Mouse (Mus musculus): Measurements from ENCODE around the gene 2310079G19Rik. TPM values are rescaled to one million over a fixed set of nuclear protein-coding genes. Genes with fewer than 3 reads are reported as not detected.

2310079G19Rik gene
- not detected for total RNA-seq (2021)

DNA sequence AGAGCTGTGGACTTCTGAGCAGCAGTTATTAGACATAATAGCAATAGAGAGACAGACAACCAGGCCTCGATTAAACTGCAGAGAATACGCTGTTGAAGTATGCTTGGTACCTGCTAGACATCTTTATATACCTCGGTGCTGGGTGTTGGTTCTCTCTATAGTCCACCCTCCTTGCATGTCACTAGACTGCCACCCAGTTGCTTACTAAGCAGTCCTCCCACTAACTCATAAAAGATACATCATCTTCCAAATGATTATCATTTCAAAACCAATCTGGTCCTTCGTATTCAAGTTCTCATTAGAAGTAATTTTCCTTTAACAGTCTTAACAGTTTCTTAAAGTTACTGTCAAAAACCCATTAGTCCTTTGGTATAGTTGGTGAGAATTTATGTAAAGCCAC is at the start of gene 2310079G19Rik:
TSS of gene 2310079G19Rik (minus strand) at position 101 of the 400 bp plus-strand sequence.
- DNase-seq, result no peak
- intact Hi-C loops (cut with DNase I), result no loop called here

DNA sequence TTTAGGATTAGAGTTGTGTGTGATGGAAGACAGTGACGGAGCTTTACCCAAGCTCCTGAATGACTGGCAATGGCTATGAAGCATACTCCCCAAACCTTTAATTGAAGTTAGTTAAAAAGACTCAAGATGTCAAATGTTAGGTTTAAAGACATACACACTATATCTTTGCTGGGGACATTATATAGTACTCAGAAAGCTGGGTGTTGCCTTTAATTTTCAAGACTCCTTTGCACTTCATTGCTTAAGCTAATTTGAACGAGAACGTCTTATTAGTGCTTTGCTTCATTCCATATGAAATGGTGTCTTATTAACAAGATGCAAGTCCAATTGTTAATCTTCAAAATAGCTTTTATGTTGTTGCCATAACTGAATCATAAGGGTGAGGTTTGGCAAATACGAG is 44.1 kb upstream of the 2310079G19Rik start, which contains the start of gene Krtap27-1:
TSS of gene Krtap27-1 (minus strand) at position 101 of the 400 bp plus-strand sequence.
- intact Hi-C loops (cut with DNase I), result no loop called here
- no peak for DNase-seq

DNA sequence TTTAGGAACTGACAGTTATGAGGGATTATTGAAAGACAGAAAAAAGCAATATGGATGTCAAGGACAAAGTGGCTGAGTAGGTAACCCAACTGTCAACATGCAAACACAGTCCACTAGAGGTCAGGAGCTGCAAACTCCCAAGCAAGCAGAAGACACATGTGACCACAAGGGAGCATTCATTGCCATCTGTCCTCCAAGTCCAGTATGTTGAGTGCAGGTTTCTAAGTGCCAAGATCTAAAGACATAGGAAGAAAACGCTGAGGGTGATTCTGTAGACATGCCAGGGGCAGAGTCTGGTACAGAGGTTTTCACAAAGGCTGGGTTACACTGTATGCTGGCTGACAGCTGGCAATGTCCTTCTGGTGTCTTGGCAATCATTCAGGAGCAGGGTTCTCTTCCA is 30.0 kb upstream of the 2310079G19Rik start:
- peak; percentile 46 for DNase-seq
- intact Hi-C loops (cut with DNase I), result no loop called here

DNA sequence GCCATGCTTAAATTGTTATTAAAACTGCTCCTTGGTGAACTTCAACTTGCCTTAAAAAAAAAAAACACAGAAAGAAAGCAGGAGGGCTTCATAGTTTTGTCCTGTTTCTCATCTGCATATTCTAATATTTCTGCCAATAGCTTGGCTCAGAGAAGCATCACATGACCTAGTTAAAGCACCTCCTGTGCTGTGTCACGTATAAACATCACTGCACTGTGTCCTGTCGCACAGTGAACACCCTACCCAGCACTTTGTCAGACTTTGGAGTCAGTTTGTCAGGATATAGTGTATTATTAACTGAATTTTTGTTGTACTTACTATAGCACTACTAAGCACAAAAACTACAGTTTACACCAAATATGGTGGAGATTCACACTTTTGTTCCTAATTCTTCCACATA is 24.5 kb upstream of the 2310079G19Rik start:
- DNase-seq, result no peak
- intact Hi-C loops (cut with DNase I), result no loop called here

DNA sequence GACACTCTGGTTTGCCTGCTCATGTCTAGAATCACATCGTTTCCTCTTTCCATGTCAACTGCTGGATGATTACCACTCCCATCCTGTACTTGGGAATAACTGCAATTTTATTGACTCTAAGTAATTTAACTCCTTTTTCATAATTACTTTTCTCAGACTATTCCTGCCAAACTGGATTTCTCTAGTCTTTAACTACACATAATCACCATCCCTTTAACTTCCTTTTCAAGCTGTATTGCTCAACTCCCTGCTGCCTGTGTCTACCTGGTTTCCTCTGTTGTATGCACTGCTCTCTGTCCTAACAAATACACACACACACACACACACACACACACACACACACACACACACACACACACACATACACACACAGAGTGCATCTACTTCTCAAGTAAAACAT is 23.6 kb upstream of the 2310079G19Rik start:
- intact Hi-C loops (cut with DNase I), result no loop called here
- DNase-seq, result no peak

DNA sequence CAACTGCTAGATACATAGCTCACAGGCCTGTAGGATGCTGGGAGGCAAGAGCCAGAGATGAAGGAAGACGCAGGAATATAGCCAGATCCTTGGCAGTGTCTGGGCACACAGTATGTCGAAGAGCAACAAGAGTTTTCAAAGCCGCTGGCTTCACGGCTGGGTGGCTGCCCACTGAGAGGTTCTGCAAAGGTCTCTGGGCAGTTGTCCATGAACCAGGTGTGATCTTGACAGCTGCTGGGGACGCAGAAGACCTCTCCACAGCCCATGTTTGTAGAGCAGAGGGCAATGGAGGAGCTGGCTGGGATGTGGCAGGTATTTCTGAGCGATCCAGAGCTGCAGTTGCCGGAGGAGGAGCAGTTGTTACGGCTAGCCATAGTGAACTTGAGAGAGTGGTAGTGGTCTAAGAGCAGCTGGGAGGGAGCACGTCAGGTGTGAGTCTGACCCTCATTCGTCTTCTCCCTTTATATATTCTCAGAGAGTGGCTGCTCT is 19.9 kb upstream of the 2310079G19Rik start, which contains the start of gene Krtap26-1:
TSS of gene Krtap26-1 (minus strand) at position 439 of the 489 bp plus-strand sequence.
- DNase-seq, result no peak
- intact Hi-C loops (cut with DNase I), result no loop called here

DNA sequence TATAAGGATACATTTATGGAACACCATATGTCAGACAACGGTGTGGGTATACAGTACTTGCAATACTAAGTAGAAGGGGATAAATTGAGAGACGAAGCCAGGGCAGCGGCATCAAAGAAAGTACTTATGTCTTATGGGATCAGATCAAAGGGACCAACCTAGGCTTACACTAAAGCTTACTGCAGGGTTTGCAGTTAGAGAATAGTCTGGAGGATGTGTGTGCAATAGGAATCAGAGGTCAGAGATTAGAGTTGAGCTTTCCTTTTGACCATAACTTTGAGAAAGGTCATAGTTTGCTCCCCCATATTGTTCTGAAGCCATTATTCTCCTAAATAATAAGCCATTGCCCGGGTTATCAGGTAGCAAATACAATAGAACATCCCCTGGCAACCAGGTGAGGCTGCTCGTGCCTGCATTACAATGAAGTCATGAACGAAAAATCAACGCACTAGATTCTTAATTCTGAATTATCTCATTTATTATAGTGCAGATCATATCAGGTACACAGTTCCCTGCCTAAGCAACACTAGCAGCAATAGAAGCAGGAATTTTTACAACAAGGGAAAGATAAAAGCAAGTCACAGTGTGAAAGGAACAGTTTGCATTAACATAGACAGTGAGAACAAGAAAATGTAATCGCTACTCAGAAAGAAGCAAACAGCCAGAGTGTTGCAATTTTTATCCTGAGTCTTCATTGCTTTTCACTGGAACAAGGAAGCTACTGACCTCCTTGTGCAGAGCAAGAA is 19.1 kb upstream of the 2310079G19Rik start:
- intact Hi-C loops (cut with DNase I), result no loop called here
- DNase-seq, result no peak

DNA sequence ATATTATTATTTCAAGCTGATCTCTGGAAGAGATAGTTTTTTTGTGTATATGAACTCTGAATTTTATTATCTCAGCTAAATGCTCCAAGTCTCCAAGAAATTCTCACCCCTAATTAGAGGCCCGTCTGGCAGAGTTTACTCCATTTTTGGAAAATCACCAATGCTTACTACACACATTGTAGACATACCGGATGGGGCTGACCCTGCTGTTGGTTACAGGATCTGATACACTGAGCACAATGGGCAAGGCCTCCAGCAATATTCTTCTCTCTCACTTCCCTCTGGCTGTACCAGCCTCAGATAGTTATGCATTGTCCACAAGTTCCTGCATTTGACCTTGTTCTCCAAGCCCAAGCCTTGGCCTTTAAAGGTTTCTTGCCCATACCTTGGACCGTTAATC is 12.6 kb upstream of the 2310079G19Rik start:
- intact Hi-C loops (cut with DNase I), result no loop called here
- DNase-seq, result no peak

DNA sequence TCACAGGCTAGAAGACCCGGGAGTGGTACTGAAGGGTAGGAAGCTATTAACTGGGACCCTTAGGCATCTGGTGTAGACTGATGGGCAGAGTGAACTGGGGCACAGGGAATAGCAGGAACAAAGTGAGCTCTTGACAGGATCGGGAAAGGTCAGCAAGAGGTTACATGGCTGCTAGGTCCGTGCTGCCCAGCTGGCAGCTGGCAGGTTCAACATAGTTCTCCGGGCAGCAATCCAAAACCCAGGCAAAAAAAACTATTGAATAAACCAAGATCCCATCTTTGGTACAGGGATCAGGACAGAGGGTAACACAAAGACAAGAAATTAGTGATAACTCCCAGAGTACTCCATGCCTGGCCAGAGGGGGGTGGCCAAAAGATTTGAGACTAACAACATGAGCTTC is 7.7 kb upstream of the 2310079G19Rik start:
- peak; percentile 32 for DNase-seq
- intact Hi-C loops (cut with DNase I), result no loop called here

DNA sequence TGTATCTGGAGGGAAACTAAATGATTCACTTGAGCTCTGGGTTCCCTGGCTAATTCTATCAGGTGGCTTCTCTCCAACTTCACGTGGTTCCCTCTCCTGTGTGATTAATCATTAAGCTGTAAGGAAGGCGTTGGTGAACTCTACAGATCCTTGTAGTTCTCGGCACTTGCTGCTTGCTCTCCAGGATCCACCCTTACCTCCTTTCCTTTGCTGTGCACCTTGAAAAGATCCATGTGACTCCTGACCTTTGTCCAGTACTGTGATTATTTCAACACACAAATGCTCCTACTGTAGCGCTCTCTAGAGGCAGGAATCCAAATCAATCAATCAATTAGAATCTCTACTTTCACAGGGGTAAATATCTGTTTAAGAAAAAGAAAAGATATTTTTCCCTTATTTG is 4.0 kb upstream of the 2310079G19Rik start:
- intact Hi-C loops (cut with DNase I), result no loop called here

DNA sequence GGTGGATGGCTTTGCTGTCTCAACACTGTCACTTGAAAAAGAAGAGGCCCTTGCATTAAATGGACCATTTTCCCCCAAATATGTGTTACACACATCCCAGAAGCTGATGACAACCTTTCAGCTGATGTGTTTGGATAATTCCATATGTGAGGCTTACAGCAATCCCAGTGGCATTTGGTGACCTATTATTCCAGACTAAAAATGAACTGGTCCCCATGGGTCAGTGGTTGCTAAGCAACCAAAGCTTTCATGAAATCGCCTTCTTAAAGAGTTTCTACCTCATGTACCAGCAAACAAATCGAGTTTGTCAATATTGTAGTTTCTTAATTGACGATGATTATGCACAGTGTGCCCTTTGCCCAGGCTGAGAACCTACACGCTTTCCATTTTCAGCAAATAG is 14.8 kb downstream of the 2310079G19Rik start:
- no peak for DNase-seq
- intact Hi-C loops (cut with DNase I), result no loop called here

More for the DNA sequence above, 4.0 kb upstream of the 2310079G19Rik start:
- no peak for DNase-seq

DNA sequence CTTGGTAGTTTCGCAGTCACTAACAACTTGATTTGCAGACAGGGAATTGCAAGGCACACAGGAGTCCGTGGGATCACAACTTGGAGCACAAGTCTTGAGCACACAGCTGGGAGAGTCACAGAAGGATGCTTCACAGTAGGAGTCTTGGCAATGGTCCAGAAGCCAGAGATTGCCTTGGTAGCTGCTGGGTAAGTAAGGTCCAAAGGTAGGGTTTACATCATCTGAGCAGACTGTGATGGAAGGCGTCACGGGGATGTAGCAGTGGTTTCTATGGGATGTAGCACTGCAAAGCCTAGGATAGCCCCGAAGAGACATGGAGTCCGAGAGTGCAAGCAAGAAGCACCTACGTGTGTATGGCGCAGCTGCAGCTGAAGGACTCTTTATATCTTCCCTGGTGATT is 15.5 kb downstream of the 2310079G19Rik start, which contains the start of gene Krtap24-1:
TSS of gene Krtap24-1 (minus strand) at position 358 of the 400 bp plus-strand sequence.
- DNase-seq, result no peak
- intact Hi-C loops (cut with DNase I), result no loop called here

DNA sequence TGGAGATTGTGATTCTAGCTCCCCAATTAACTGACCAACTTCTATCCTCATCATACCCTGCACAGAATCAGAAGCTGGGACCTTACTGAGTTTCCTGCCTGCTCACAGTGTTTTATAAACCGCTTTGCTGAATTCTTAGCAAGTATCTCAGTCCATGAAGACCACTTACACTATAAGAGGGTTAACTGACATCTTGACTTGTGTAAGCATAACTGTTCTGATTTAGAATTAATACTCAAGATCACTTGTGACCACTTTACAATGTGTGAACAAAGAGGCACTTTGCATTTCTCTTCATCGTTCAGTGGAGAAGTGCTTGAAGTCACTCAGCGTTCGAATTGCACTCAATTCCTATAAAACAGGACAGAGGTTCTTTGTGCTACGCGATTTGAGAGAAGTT is 22.9 kb downstream of the 2310079G19Rik start:
- intact Hi-C loops (cut with DNase I), result no loop called here
- DNase-seq, result no peak

DNA sequence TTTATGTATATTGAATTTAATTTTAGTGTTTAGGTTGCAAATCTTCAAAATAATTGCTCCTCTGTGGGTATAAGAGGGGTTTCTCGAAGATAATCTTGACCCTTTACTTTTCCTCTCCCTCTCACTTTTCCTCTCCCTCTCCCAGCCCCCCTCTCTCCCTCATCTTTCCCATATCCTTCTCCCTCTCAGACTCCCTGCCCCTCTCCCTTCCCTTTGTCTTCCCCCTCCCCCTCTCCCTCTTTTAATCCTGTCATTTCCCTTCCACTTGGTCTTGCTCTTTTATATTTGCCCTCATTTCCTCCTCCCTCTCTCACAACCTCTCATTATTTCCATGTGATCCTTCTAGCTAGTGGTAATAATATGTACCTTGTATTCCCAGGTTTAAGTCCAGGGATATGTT is 25.0 kb downstream of the 2310079G19Rik start:
- DNase-seq, result no peak
- intact Hi-C loops (cut with DNase I), result no loop called here

DNA sequence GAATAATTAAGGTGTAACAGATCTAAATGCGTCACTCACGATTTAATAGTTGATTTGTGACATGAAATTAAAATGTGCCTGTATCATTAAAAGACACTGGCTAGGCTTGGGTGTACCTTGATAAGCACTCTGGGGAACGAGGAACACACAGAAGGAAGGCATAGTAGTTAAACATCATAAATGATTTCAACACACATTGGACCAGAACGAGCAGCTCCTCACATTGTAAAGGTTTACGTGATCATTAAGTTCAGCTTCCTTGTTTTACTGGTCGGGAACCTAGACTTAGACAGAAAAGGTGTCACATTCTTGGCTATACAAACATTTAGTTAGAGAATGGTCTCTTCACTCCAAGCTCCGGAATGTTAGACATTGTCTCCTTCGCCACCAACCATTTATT is 27.2 kb downstream of the 2310079G19Rik start:
- intact Hi-C loops (cut with DNase I), result no loop called here

DNA sequence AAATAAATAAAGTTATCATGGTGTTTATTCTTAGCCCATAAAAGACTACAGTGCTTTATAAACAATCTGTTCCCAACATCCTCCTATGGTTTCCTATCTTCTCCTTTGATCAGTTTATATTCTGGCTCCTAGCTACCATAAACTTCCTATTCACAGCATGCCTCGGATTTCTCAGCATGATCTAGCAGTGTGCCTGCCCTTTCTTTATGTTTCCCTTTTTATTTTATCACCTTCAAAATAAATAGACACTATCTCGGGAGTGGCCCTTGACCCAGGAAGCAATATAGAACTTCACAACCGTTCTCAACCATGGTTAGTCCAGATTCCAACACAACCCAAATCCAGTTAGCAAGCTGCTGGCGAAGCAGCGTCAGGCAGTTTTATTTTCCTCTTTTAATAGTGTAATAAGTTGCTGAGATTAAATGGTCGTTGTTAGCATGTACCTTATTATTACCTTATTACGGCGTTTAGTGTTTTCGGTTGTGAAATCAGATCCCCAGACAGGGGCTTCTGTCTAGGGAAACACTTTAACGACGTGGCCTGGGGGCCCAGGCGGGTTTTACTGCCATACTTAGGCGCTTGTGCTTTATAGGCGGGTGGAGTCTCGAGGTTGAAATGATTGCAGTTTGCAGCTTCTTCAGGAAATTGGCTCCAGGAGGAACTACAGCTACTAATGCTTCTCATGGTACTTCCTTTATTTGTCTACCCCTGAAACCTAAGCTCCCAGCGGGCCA is 27.8 kb downstream of the 2310079G19Rik start:
- DNase-seq, result no peak
- intact Hi-C loops (cut with DNase I), result no loop called here

More for the DNA sequence above, 27.2 kb downstream of the 2310079G19Rik start:
- no peak for DNase-seq

DNA sequence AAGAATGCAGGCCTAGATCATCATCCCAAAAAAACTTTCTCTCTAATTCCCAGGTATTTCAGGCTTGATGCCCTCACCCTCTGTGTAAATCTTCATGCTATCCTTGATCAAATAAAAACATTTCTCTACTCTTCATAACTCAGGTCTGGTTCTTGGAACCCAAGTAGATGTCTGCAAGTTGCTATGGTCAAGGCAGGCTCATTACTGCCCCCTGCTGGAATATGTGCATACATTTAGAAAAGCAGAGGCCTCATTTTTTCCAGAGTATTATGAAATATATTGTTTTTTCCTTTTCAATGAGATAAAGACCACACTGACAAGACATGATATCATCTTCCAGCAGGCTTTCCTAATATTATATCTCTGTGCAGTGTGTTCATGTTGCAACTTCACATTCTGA is 34.7 kb downstream of the 2310079G19Rik start:
- no peak for DNase-seq
- intact Hi-C loops (cut with DNase I), result no loop called here

DNA sequence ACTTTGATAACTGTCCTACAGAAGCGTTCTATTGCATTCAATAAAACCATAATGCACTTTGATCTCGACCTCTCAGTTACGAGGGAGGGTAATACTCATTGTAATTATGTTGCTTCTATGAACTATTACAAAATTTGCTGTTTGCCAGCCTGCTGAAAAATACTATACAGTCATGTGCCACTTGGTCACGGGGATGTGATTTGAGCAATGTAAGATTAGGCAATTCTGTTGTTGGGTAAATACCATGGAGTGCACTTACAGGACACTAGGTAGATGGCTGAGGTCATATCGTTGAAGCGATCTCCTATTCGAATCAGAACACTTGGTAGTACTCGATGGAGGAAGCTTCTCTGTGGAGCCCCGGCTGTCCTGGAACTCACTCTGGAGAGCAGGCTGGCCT is 44.1 kb downstream of the 2310079G19Rik start:
- intact Hi-C loops (cut with DNase I), result no loop called here
- DNase-seq, result no peak

Measured in left cerebral cortex, postnatal 4 days (tissue).